Mouse (Mus musculus) ES-E14 (cell line): Measurements from ENCODE around the gene Dsn1.

Experiments
- HCFC1 ChIP-seq: IDR thresholded peaks from 2 replicates; pipeline ENCODE4 v1.6.1; 2012; ENCODE audit warnings: low read length, inconsistent platforms, borderline replicate concordance; ENCODE audit not compliant: insufficient read depth
- MAFK ChIP-seq: IDR thresholded peaks from 2 replicates; pipeline ENCODE4 v1.6.1; 2014; ENCODE audit warnings: mild to moderate bottlenecking, low read depth, low read length, inconsistent platforms; ENCODE audit not compliant: insufficient read depth
- ZC3H11A ChIP-seq: IDR thresholded peaks from 2 replicates; pipeline ENCODE4 v1.6.1; 2012; ENCODE audit warnings: low read depth, mild to moderate bottlenecking, inconsistent platforms, low read length, borderline replicate concordance

GRCm38 (mm10) chr2:157010121-157010520, 3.2 kb upstream of the Dsn1 start:
- TF ChIP-seq ZC3H11A, result no peak
- no peak for TF ChIP-seq HCFC1
- no peak for TF ChIP-seq MAFK
